Comparison of ENCODE assay signal across 15 mouse cellular contexts in the genomic region with DNA sequence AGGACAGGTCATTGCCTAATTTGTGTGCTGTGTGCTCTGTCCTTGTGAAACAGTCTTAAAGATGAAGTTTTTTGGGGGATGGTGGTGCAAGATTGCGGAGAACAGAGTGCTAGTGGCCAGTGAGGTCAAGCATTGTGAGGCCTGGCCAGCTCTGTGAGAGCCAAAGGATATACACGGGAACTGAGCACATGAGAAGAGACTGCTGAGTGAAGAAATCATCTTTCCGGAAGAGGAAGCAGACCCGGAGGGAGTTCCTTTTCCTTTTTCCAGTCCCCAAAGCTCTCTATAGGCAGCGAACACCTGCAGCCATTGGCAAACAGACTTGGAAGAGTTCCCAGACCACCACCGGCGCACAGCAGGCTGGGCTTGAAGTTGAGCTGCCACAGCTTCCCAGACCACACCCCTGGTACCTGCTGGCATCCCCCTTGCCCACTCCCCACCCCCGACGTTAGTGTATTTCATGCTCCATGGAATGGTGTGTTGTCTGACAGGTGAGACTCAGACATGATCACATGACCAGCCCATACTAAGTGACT.
"Had no signal": no experiment of that assay in that cellular context is flagged by ENCODE, and none has a peak within 500 bp of the region (broad histone marks: within the 10 kb centered on the region; RNA-seq: fewer than 3 reads in every experiment).

No protein-coding gene starts in this region.

- ATAC-seq: intestine, postnatal 0 days; lung, postnatal 0 days; midbrain, embryonic 16.5 days had no signal

- DNase-seq: kidney, adult 8-10 months; left cerebral cortex, postnatal 4 days; lung, adult 18-20 months; lung, postnatal 4 days; right cerebral cortex, postnatal 14 days; thymus, postnatal 4 days had no signal

- H3K27ac ChIP-seq: kidney, postnatal 0 days; layer of hippocampus, adult 2 months; limb, embryonic 13.5 days; liver, embryonic 14.5 days; midbrain, embryonic 12.5 days; neural tube, embryonic 13.5 days had no signal

- H3K9ac ChIP-seq: limb, embryonic 13.5 days; liver, embryonic 14.5 days; midbrain, embryonic 12.5 days; neural tube, embryonic 13.5 days had no signal

- H3K27me3 ChIP-seq: limb, embryonic 13.5 days; midbrain, embryonic 12.5 days; neural tube, embryonic 13.5 days had no signal

- H3K4me3 ChIP-seq: layer of hippocampus, adult 2 months; limb, embryonic 13.5 days; midbrain, embryonic 12.5 days; neural tube, embryonic 13.5 days had no signal

- H3K4me2 ChIP-seq: limb, embryonic 13.5 days; midbrain, embryonic 12.5 days; neural tube, embryonic 13.5 days had no signal

- H3K4me1 ChIP-seq: midbrain, embryonic 12.5 days; neural tube, embryonic 13.5 days had no signal

- H3K36me3 ChIP-seq: limb, embryonic 13.5 days; midbrain, embryonic 12.5 days; neural tube, embryonic 13.5 days had no signal

- H3K9me3 ChIP-seq: limb, embryonic 13.5 days; midbrain, embryonic 12.5 days; neural tube, embryonic 13.5 days had no signal
